Mouse (Mus musculus) intestine, postnatal 0 days (tissue): ENCODE data around the gene Cetn3. TPM values are rescaled to one million over a fixed set of nuclear protein-coding genes. Genes with fewer than 3 reads are reported as not detected.

Experiments
- ATAC-seq: fragments of 200-750 bp; cut with Nextera tagmentation; 2 replicates; pipeline ENCODE4 v1.8.0; 2017; ENCODE audit warnings: mild to moderate bottlenecking, moderate TSS enrichment, moderate library complexity
- H3K27ac ChIP-seq: fragments of 300-500 bp; sonication (generic); 2 replicates; pipeline ENCODE4 v1.5.1; 2014; ENCODE audit warnings: mild to moderate bottlenecking, low read depth, low read length, moderate library complexity
- H3K27me3 ChIP-seq: fragments of 300-500 bp; sonication (generic); replicated peaks from 2 replicates; pipeline ENCODE4 v1.6.1; 2014; ENCODE audit warnings: low read length, mixed read lengths; ENCODE audit not compliant: control insufficient read depth, insufficient read depth
- H3K36me3 ChIP-seq: fragments of 300-500 bp; sonication (generic); 2 replicates; pipeline ENCODE4 v1.6.1; 2014; ENCODE audit warnings: mild to moderate bottlenecking, moderate library complexity; ENCODE audit not compliant: control insufficient read depth, insufficient read depth
- H3K4me1 ChIP-seq: fragments of 300-500 bp; sonication (generic); replicated peaks from 2 replicates; pipeline ENCODE4 v1.6.1; 2014; ENCODE audit warnings: antibody characterized with exemption, low read length, mixed read lengths; ENCODE audit not compliant: control insufficient read depth, insufficient read depth
- H3K4me2 ChIP-seq: fragments of 300-500 bp; sonication (generic); replicated peaks from 2 replicates; pipeline ENCODE4 v1.6.1; 2014; ENCODE audit warnings: low read depth, mild to moderate bottlenecking, moderate library complexity
- H3K4me3 ChIP-seq: fragments of 300-500 bp; sonication (generic); 2 replicates; pipeline ENCODE4 v1.5.1; 2014; ENCODE audit warnings: low read depth, low read length
- H3K9ac ChIP-seq: fragments of 300-500 bp; sonication (generic); 2 replicates; pipeline ENCODE4 v1.6.1; 2014; ENCODE audit warnings: mild to moderate bottlenecking, low read depth, low read length
- H3K9me3 ChIP-seq: fragments of 300-500 bp; sonication (generic); 2 replicates; pipeline ENCODE4 v1.6.1; 2016; ENCODE audit warnings: mixed run types; ENCODE audit not compliant: control insufficient read depth
- CTCF ChIP-seq: sonication (generic); IDR thresholded peaks from 2 replicates; pipeline ENCODE4 v1.5.1; 2016; ENCODE audit warnings: low read depth, mild to moderate bottlenecking, control low read depth, antibody characterized with exemption, moderate library complexity
- WGBS: fragments of 180-500 bp; shearing (Covaris S2); extraction: QIAGEN DNeasy Blood & Tissue Kit; methylation state at CpG from one replicate; pipeline ENCODE4 v1.1.7; 2014; 5-methylcytosine and 5-hydroxymethylcytosine counted together
- polyA plus RNA-seq: library from polyadenylated mRNA; unstranded; fragments of >200 nt; fragmentation: Nextera tagmentation; extraction: Ambion mirVana; gene quantifications from 2 replicates; pipeline ENCODE4 v1.2.1, GENCODE M21; 2015

The Cetn3 gene
- polyA plus RNA-seq, 1 experiment from 2014 or later, result 130 TPM

- no peak overlapping the region for H3K27ac ChIP-seq
- WGBS, result 81% methylated on average over 5 of the region's 5 CpGs
- H3K4me2 ChIP-seq, result no peak overlapping the region
- H3K4me3 ChIP-seq, result no peak overlapping the region
- H3K9ac ChIP-seq, result no peak overlapping the region
- H3K4me1 ChIP-seq, result no peaks in the 10 kb centered on the region
- TF ChIP-seq CTCF, result no peak
- ATAC-seq, result no peak
- no peaks in the 10 kb centered on the region for H3K36me3 ChIP-seq
- H3K27me3 ChIP-seq, result no peaks in the 10 kb centered on the region
- H3K9me3 ChIP-seq, result no peaks in the 10 kb centered on the region
Measured at GRCm38 (mm10) chr13:81757058-81757660, 25.7 kb upstream of the Cetn3 start.

- peak; percentile 63; the same call in 1 of the 2 replicates for ATAC-seq
- WGBS, result 29% methylated on average over 3 of the region's 3 CpGs
Measured at GRCm38 (mm10) chr13:81760379-81760778, 22.5 kb upstream of the Cetn3 start.

DNA sequence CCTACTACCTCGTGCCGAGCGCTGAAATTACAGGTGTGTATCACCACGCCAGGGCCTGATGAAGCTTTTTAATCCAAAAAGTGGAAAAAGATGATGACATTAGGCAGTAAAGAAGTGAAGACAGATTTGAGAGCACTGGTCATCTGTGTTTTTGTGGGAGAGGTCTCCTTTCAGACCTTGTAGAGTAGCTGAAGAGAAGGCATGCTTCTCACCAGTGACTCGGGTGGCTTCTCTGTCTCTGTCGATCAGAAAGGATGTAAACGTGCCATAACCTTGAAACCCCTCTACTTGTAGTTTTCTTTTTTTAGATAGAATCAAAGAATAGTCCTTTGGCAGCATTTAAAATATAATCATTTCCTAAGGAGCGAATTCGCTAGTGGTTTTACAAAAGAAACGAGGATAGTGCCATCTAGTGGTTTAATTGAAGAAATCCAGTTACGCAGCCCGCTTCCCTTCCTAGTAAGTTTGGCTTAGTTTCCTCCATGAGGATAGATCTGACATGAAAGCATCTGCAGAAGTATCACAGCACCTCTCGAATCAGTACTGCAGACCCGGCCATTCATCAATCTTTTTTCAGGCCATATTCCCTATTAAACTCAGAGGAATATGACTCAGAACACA is 21.2 kb upstream of the Cetn3 start:
- no peak overlapping the region for H3K9ac ChIP-seq
- H3K27me3 ChIP-seq, result no peaks in the 10 kb centered on the region
- no peaks in the 10 kb centered on the region for H3K9me3 ChIP-seq
- H3K27ac ChIP-seq, result no peak overlapping the region
- H3K4me3 ChIP-seq, result no peak overlapping the region
- 30% methylated on average over 14 of the region's 14 CpGs for WGBS
- no peaks in the 10 kb centered on the region for H3K4me1 ChIP-seq
- peak; percentile 74 for TF ChIP-seq CTCF
- ATAC-seq, result no peak
- H3K4me2 ChIP-seq, result no peak overlapping the region; the same call in 1 of the 2 replicates
- H3K36me3 ChIP-seq, result no peaks in the 10 kb centered on the region

More at GRCm38 (mm10) chr13:81760379-81760778, 22.5 kb upstream of the Cetn3 start:
- no peak overlapping the region for H3K4me2 ChIP-seq
- no peak overlapping the region for H3K27ac ChIP-seq
- no peaks in the 10 kb centered on the region for H3K36me3 ChIP-seq
- peak; percentile 84 for TF ChIP-seq CTCF
- H3K9ac ChIP-seq, result no peak overlapping the region
- no peaks in the 10 kb centered on the region for H3K27me3 ChIP-seq
- H3K9me3 ChIP-seq, result no peaks in the 10 kb centered on the region
- H3K4me1 ChIP-seq, result no peaks in the 10 kb centered on the region
- no peak overlapping the region for H3K4me3 ChIP-seq

DNA sequence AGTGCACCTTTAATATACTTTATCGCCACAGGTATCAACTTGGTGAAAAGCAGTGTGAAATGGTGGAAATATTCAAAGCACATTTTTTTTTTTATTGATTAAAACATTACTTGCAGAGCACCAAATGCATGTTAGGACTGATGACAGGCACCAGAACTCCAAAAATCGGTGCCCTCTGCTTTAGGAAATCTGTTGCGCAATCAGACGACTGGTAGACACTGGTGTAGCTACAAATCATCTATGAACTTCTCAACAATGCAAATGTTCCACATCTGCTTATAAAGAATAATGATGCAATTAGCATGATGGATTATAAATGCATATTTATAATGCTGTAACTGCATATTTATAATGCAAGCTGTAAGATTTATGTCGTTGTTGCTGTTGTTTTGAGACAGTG is 18.7 kb upstream of the Cetn3 start:
- Histone ChIP-seq H3K4me1 (no peaks in the 10 kb centered on the region), H3K27ac (no peak overlapping the region), H3K36me3 (no peaks in the 10 kb centered on the region), H3K4me3 (no peak overlapping the region), H3K9ac (no peak overlapping the region), H3K27me3 (no peaks in the 10 kb centered on the region), H3K4me2 (no peak overlapping the region), H3K9me3 (no peaks in the 10 kb centered on the region)
- WGBS, result 78% methylated on average over 5 of the region's 5 CpGs
- no peak for TF ChIP-seq CTCF
- no peak for ATAC-seq

DNA sequence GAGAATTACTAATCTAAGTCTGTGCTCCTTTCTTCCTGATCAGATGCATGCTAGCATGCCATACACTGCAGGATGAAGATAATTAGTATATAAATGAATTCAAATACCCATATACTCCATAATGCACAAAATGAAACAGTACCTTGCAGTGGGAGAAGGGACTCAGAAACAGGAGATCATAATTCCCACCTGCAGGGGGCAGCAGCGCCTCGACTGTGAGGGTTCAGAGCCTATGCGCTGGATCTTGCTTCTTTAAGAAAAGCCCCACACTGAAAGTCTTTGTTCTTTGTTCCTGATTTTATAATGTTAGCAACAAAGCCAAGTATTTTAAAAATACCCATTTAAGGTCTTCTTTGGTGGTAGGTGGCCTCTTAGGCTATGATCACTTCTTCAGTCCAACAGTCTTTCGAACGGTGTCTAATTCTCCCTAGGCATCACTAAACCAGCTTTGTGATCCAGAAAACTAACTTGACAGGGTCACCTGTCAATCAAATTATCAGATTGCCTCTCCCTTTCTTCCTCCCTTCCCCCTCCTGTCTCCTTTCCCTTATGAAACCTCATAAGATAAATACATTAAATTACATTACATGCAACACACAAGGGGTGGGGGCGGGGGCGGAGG is 15.7 kb upstream of the Cetn3 start:
- 87% methylated on average over 7 of the region's 7 CpGs for WGBS
- TF ChIP-seq CTCF, result peak; percentile 71
- H3K4me2 ChIP-seq, result no peak overlapping the region
- no peak overlapping the region for H3K4me3 ChIP-seq
- no peaks in the 10 kb centered on the region for H3K9me3 ChIP-seq
- H3K9ac ChIP-seq, result no peak overlapping the region
- H3K27me3 ChIP-seq, result no peaks in the 10 kb centered on the region
- no peak for ATAC-seq
- no peak overlapping the region for H3K27ac ChIP-seq
- no peaks in the 10 kb centered on the region for H3K36me3 ChIP-seq
- no peaks in the 10 kb centered on the region for H3K4me1 ChIP-seq

GRCm38 (mm10) chr13:81776217-81776616 is 6.7 kb upstream of the Cetn3 start:
- no peak for TF ChIP-seq CTCF
- 85% methylated on average over 3 of the region's 3 CpGs for WGBS
- H3K36me3 ChIP-seq, result no peaks in the 10 kb centered on the region
- H3K9ac ChIP-seq, result no peak overlapping the region
- H3K27ac ChIP-seq, result no peak overlapping the region
- no peak for ATAC-seq
- no peak overlapping the region for H3K4me3 ChIP-seq
- H3K9me3 ChIP-seq, result no peaks in the 10 kb centered on the region
- H3K4me2 ChIP-seq, result no peak overlapping the region
- no peaks in the 10 kb centered on the region for H3K27me3 ChIP-seq
- H3K4me1 ChIP-seq, result no peaks in the 10 kb centered on the region
